Mouse (Mus musculus): Measurements from ENCODE around the gene Tsfm. TPM values are rescaled to one million over a fixed set of nuclear protein-coding genes. Genes with fewer than 3 reads are reported as not detected.

Gene Tsfm
- polyA plus RNA-seq (2015; fragmentation: Nextera tagmentation; extraction: Ambion mirVana): 39.1 and 42.3 TPM in 2 replicates

DNA sequence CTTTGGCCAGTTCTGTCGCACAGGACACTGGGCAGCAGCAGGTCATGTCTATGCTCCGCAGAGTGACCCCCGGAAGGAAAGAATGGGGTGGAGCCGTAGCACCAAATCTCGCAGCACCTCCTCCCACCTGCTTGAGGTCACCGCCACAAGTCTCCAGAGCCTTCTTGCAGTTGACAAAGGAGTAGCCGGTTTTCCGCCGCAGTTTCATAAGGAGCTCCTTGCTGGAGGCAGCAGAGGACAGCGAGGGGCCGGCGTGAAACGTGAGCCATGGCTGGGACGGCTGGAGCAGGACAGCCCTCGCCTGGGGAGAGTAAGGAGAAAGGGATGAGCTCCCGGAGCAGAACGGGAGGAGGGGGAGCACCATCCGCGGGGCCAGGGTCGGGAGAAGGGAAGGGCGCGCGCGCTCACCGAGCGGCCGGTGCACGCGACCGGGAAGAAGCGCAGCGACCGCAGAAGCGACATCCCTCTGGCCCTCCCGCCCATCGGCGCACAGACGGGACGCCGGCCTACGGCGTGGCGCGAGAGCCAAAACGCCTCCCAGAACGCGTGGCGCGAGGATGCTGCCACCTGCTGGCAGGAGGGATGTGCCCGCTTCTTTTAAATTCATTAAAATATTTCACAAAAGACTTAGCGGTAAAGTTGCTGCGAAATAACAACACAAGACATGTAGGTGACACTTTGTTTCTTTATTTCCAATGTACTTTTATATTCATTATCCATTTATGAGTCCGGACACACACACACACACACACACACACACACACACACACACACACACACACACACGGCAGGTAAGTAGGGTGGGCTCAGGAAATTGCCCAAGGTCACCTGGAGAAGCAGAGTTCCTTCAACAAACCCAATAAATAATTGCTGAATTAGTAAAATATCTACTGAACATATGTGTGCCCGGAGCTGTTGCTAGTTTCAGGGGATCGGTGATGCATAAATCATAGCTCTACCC, at the start of gene Tsfm:
Gene Tsfm, minus strand, starts transcription at position 505 of the 961 bp plus-strand sequence.
- TF ChIP-seq CTCF (IDR thresholded peaks at IDR 0.05) (peak; percentile 97), EP300 (IDR thresholded peaks at IDR 0.05) (no peak)
- peak within 1 kb of the TSS; percentile 84 for H3K4me3 ChIP-seq (ENCODE audit: low read depth, low read length)
- H3K36me3 ChIP-seq (ENCODE audit: insufficient read depth, low read length): no peaks in the 10 kb centered on the region; the same call in 1 of the 2 replicates
- peak; percentile 94 for DNase-seq (ENCODE audit: low spot score)
- no peaks in the 10 kb centered on the region for H3K4me1 ChIP-seq (ENCODE audit: insufficient read depth, low read depth, low read length)
- peak within 1 kb of the TSS; percentile 74 for H3K9ac ChIP-seq (replicated peaks; ENCODE audit: low read depth)
- peak; percentile 94 for ATAC-seq
- WGBS: 5% methylated on average over 56 of the region's 56 CpGs
- no peaks in the 10 kb centered on the region for H3K9me3 ChIP-seq (ENCODE audit: low read length)
- peak within 1 kb of the TSS; percentile 88 for H3K4me2 ChIP-seq (replicated peaks; ENCODE audit: low read depth, low read length)
- H3K27me3 ChIP-seq (replicated peaks; ENCODE audit: insufficient read depth, low read length): no peaks in the 10 kb centered on the region
- H3K27ac ChIP-seq (ENCODE audit: low read length): peak within 1 kb of the TSS; percentile 82

DNA sequence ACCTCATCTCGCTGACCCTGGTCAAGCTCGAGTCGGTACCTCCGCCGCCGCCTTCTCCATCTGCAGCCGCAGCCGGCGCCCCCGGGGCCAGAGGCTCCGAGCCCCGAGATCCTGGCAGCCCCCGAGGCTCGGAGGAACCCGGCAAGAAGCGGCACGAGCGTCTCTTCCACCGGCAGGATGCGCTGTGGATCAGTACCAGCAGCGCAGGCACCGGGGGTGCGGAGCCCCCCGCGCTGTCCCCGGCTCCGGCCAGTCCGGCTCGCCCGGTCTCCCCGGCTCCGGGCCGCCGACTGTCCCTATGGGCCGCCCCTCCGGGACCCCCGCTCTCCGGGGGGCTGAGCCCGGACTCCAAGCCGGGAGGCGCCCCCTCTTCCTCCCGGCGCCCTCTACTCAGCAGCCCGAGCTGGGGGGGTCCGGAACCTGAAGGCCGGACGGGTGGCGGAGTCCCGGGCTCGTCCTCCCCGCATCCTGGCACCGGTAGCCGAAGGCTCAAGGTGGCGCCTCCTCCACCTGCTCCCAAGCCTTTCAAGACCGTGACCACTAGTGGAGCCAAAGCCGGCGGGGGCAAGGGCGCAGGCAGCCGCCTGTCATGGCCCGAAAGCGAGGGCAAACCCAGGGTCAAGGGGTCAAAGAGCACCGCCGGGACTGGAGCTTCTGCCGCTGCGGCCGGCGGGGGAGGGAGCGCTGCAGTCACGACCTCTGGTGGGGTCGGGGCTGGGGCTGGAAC, 49.2 kb upstream of the Tsfm start:
- Histone ChIP-seq H3K9me3 (ENCODE audit: low read length) (no peaks in the 10 kb centered on the region), H3K27me3 (replicated peaks; ENCODE audit: insufficient read depth, low read length) (peaks cover 61% of the 10 kb centered on the region), H3K27ac (ENCODE audit: low read length) (no peak overlapping the region), H3K4me3 (ENCODE audit: low read depth, low read length) (peak overlapping the region; percentile 32), H3K4me2 (replicated peaks; ENCODE audit: low read depth, low read length) (peak overlapping the region; percentile 57), H3K9ac (replicated peaks; ENCODE audit: low read depth) (no peak overlapping the region), H3K4me1 (ENCODE audit: insufficient read depth, low read depth, low read length) (peaks cover 10% of the 10 kb centered on the region), H3K36me3 (ENCODE audit: insufficient read depth, low read length) (no peaks in the 10 kb centered on the region)
- peak; percentile 34; the same call in 1 of the 2 replicates for TF ChIP-seq CTCF (IDR thresholded peaks at IDR 0.05)
- no peak for TF ChIP-seq EP300 (IDR thresholded peaks at IDR 0.05)
- peak; percentile 15; the same call in 1 of the 2 replicates for ATAC-seq
- no peak for DNase-seq (ENCODE audit: low spot score)
- 6% methylated on average over 39 of the region's 70 CpGs for whole genome bisulfite sequencing

DNA sequence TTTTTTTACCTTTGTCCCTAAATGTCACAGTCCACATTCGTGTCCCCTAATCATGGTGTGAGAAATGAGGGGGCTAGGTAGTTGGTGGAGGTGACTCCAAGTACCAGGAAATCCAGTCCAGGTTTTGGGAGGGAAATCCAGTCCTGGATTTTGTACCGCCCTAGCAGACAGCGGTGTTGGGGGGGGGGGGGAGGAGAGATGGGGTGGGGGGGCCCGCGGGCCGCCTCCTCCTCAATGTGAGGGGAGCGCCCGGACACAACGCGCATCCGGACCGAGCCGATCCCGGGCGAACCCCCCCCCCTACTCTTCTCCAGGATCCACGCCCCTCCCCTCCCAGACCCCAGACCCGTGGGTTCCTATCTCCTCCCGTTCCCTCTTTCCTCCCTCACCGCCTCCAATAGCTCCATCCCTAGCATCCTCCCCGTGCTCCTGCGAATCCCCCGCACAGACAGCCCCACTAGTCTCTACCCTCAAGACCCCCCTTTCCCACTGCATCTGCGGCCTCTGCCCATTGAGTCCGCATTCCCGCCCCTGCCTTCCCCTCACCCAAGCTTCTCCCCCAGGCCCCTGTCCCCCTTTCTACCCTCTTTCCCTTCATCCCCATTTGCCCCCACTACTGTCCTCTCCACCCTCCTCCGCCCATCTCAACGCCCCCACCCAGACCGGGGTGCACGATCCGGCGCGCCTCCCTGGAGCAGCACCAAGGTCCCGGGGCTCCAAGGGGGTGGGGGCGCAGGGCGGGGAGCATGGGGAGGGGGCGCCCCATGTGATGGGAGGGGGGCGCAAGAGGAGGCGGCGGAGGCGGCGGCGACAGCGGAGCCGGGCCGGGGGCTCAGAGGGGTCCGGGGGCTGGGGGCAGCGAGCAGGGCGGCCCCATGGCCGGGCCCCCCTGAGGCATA, 48.3 kb upstream of the Tsfm start:
- 7% methylated on average over 27 of the region's 49 CpGs for WGBS
- DNase-seq (ENCODE audit: low spot score): no peak
- H3K9ac ChIP-seq (replicated peaks; ENCODE audit: low read depth): no peak overlapping the region
- TF ChIP-seq CTCF (IDR thresholded peaks at IDR 0.05): no peak
- no peak for TF ChIP-seq EP300 (IDR thresholded peaks at IDR 0.05)
- H3K27ac ChIP-seq (ENCODE audit: low read length): no peak overlapping the region
- no peaks in the 10 kb centered on the region for H3K9me3 ChIP-seq (ENCODE audit: low read length)
- H3K4me2 ChIP-seq (replicated peaks; ENCODE audit: low read depth, low read length): peak overlapping the region; percentile 57
- no peaks in the 10 kb centered on the region for H3K36me3 ChIP-seq (ENCODE audit: insufficient read depth, low read length)
- H3K27me3 ChIP-seq (replicated peaks; ENCODE audit: insufficient read depth, low read length): peaks cover 61% of the 10 kb centered on the region
- 0 out of 2 replicates have a peak, but pooled peaks have one; percentile 10 for ATAC-seq
- H3K4me1 ChIP-seq (ENCODE audit: insufficient read depth, low read depth, low read length): peaks cover 10% of the 10 kb centered on the region
- peak overlapping the region; percentile 32 for H3K4me3 ChIP-seq (ENCODE audit: low read depth, low read length)

DNA sequence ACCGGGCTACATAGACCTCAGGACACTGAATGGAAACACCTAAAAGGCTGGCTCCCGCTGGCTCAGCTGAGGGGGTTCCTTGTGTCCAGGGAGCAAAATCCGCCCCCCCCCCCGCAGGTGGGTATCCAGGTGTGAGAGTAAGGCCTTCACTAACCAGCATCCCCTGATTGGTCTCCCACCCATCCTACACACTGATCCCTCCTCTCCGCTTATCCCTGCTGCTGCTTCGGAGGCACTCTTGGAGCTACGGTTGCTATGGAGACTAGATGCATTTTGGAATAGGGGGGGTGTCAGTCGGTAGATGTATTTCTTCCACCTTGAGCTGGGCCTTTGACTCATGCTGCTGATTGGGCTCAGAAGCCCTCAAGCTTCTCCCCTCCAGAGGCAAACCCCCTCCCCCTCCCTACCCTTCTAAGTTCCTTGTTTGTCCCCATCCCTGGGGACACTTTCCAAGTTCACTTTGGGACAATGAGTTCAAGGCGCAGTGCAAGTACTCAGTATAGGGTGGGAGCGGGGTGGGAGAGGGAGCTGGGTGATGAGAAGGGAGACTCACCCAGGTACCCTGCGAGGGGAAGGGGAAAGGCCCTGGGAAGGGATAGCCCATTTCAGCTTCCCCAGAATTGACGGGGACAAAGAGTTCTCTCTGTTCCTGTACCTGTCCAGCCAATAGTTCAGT, 47.5 kb upstream of the Tsfm start:
- peaks cover 10% of the 10 kb centered on the region for H3K4me1 ChIP-seq (ENCODE audit: insufficient read depth, low read depth, low read length)
- peak overlapping the region; percentile 32; the same call in 1 of the 2 replicates for H3K4me3 ChIP-seq (ENCODE audit: low read depth, low read length)
- 6% methylated on average over 12 of the region's 12 CpGs for WGBS
- DNase-seq (ENCODE audit: low spot score): no peak
- no peaks in the 10 kb centered on the region for H3K9me3 ChIP-seq (ENCODE audit: low read length)
- no peaks in the 10 kb centered on the region for H3K36me3 ChIP-seq (ENCODE audit: insufficient read depth, low read length)
- H3K27me3 ChIP-seq (replicated peaks; ENCODE audit: insufficient read depth, low read length): peaks cover 55% of the 10 kb centered on the region
- no peak overlapping the region for H3K9ac ChIP-seq (replicated peaks; ENCODE audit: low read depth)
- no peak overlapping the region for H3K27ac ChIP-seq (ENCODE audit: low read length)
- no peak overlapping the region for H3K4me2 ChIP-seq (replicated peaks; ENCODE audit: low read depth, low read length)
- TF ChIP-seq EP300 (IDR thresholded peaks at IDR 0.05) (no peak), CTCF (IDR thresholded peaks at IDR 0.05) (no peak)
- no peak for ATAC-seq

DNA sequence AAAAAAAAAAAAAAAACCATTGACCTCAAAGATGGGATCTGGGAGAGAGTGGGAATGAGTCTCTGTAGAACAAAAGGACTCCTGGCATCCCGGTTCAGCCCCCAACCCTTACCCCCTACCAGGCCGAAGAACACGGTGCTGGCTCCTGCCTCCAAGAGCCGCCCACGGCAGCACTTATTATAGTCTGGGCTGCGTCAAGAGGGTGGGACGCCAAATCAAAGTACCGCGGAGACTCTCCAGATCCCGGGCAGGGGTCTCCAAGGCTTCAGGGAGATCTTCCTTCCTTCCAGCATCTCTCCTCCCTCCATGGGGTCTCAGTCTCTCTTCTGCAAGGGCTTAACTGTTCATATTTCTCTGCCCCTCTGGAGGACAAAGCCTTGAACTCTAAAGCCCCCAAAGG, 46.9 kb upstream of the Tsfm start:
- Histone ChIP-seq H3K4me1 (ENCODE audit: insufficient read depth, low read depth, low read length) (peaks cover 10% of the 10 kb centered on the region), H3K9me3 (ENCODE audit: low read length) (no peaks in the 10 kb centered on the region), H3K4me3 (ENCODE audit: low read depth, low read length) (no peak overlapping the region), H3K27me3 (replicated peaks; ENCODE audit: insufficient read depth, low read length) (peaks cover 49% of the 10 kb centered on the region), H3K36me3 (ENCODE audit: insufficient read depth, low read length) (no peaks in the 10 kb centered on the region), H3K4me2 (replicated peaks; ENCODE audit: low read depth, low read length) (no peak overlapping the region), H3K9ac (replicated peaks; ENCODE audit: low read depth) (no peak overlapping the region), H3K27ac (ENCODE audit: low read length) (no peak overlapping the region)
- no peak for DNase-seq (ENCODE audit: low spot score)
- no peak for ATAC-seq
- TF ChIP-seq EP300 (IDR thresholded peaks at IDR 0.05): no peak
- TF ChIP-seq CTCF (IDR thresholded peaks at IDR 0.05): no peak
- 12% methylated on average over 10 of the region's 10 CpGs for WGBS
